Mouse (Mus musculus) gastrocnemius, postnatal 25 days (tissue): ENCODE measurements around the gene Slc10a4. TPM values are rescaled to one million over a fixed set of nuclear protein-coding genes. Genes with fewer than 3 reads are reported as not detected.

Experiments used
- DNase-seq: peaks from one replicate; pipeline ENCODE4 v3.0.0; 2022
- total RNA-seq, 2 experiments: library from RNA; stranded (reverse); gene quantifications; 1 replicate in 1 of 2; 2 replicates in 1 of 2; pipeline ENCODE4 v1.2.3; 2021

Gene Slc10a4
- total RNA-seq, 2 experiments from 2014 or later: not detected

DNA sequence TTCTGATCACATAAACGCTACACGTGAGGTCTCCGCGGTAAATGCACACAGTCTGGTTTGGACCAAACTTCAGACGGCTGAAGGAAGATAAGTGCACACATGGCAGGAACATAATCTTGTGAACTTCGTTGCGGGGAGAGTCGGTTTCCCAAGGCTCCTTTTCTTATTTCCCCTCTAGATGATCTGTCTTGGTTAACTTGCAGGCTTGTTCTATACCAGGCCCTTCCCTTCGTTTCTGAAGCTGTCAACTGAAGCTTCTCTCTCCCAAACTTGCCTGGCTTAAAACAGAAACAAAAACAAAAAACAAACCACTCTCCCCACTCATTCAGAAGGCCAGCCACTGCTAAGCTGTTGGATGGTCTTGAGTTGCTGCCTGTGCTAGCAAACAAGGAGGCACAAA is 8.1 kb downstream of the Slc10a4 start:
- DNase-seq: no peak

DNA sequence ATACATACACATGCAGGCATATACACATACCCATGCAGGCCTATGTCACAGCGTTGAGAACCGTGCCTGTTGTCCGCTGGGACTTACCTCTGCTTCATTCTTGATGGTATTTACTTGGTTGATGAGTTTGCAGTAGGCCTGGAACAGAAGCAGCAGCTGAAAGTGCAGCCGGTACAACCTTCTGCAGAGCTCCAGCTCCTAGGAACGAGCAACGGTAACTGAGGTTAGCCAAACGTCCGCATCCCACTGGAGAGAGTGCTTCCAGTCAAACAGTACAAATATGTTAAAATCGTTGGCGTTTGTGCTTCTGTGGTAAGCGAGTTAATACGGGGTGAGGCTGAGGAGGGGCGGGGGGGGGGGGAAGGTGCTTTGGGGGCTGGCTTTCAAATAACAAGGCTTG is 17.1 kb downstream of the Slc10a4 start:
- DNase-seq: no peak

DNA sequence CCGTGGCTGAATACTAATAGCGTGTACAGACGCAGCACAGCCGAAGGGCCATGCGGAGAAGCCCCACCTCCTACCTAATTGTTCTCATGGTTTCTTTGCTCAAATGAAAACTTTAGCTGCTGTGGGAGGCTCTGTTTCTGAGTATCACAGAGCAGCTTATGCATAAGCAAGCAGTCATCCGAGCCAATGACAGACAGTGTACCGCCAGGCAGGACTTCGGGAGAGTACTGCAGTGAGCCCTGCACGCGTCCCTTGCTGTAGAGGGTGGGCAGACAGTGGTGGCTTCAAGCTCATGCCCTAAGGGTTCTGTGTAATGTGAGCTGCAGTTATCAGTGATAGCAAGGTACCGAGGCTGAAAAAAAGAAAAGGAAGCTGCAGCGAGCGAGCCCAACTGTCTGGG is 22.0 kb downstream of the Slc10a4 start:
- no peak for DNase-seq

DNA sequence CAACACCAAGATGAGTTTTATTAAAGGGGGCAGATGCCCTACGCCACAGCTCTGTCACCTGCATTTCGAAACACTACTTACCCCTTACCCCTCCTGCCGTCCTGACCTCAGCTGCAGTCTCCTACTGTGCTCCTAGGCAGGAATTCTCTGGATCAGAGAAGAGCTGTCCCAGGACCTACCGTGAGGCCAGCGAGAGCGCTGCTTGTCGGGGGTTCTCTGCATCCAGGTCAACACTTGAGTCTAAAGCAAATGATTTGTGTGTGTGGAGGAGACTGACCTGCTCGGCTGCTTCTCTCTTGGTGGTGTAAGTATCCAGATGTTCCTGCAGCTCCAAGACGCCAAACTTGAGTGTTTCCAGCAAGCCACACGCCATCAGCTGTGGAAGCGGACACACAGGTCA is 25.8 kb downstream of the Slc10a4 start:
- no peak for DNase-seq

DNA sequence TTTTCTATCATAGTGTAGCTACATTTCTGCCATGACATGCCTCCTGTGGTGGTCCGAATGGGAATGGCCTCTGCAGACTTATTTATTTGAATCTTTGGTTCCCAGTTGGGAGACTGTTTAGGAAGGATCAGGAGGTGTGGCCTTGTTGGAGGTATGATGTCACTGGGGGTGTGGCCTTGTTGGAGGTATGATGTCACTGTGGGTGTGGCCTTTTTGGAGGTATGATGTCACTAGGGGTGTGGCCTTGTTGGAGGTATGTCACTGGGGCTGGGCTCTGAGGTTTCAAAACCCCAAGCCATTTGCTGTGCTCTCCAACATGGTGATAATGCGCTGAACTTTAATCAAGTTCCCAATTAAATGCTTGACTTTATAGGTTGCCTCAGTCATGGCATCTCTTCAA is 37.4 kb downstream of the Slc10a4 start:
- no peak for DNase-seq

DNA sequence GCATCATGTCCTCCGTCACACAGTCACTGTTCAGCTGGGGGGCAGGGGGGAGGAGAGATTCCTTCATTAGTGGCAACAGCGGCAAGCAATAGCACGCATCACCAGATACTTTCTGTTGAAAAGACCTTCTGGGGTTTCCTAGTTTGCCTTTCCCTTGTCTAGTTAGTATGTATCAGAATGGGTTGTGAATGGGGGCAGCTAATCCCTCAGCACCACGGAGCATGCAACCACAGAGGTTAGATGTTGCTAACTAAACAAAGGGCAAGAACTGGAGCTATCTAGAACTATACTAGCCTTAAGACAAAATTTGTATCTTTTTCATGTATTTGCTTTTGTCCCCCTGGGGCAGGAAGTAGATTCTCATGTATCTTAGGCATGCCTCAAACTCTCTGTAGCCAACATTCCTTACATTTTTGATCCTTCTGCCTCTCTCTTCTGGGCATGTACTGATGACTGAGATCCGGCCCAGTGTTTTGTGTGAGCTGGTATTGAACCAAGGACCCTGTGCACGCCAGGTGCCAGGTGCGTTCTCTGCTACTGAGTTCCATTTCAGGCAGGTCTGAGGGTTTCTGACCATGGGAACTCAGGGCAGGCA is 41.1 kb downstream of the Slc10a4 start:
- DNase-seq: no peak

DNA sequence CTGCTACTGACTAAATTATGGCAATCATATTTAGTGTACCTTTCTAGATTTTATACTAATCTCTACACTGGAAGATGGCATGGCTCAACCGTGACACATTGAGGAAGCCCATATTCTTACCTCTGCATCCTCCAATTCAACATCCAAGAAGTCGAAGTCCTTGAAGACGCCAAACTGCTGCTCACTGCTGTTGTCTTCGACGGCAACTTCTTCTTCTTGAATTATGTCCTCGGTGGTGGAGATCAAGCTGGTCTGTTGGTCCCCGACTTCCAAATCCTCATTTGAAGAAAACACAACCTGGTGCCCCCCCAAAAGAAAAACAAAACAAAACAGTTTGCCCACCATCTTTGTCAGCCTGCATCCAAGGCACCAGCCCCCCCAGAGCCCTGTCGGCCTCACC is 47.2 kb downstream of the Slc10a4 start:
- DNase-seq: no peak

DNA sequence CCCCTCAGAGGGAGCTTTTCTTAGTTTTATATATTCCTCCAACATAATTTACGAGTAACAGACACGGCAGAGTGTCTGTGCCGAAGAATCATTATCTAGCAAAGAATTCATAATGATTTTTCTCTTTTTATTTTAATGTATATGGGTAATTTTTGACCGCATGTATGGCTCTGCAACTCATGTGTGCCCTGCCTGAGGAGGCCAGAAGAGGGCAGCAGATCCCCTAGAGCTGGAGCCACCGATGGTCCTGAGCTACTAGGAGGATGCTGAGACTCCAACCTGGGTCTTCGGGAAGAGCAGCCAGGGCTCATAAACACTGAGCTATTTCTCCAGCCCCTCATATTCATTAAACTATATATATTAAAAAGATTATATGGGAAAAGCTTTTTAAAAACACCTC is 49.8 kb downstream of the Slc10a4 start:
- DNase-seq: no peak

DNA sequence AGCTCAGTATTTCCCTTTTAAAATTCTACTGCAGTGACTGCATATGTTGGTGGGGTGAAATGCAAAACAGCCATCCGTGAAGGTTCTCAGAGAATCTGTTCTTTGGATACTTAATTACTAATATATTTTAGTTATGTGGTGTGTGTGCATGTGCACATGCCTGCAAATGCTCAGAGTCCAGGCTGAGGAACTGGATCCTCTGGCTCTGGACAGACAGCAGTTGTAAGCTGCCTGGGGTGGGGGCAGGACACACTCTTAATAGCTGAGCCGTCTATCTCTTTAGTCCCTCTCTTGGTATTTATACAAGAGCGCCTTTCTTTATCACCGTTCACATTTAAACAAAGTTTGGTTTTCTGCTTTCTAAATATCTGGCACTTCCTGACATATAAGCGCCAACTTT is 50.3 kb downstream of the Slc10a4 start:
- DNase-seq: no peak

DNA sequence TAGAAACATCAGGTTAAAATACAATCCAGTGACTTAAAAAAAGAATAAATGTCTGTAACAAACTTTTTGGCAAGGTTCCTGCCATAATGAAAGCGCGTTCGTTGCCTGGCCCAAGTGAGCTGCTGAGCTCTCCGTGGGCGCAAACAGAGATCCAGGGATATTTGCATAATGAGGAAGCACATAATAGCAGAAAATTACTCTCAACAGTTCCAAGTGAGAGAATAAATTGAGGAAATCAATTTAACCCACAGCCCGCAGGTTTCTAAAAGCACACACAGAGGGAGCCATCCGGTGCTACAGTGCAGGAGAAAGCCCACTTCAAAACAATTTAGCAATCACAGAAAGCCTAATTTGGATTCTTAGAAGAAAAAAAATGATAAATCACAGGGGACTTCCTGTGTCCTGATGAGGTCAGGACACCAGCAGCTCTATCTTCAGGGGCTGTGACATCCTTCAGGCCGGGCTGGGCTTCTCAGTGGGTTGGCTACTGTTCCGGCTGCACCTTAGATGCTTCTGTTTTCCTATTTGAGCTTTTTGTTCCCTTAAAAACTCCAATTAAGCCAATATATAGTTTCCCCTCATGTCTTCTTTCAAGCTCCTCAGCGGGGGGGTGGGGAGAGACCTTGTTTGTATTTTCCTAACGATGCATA is 54.9 kb downstream of the Slc10a4 start:
- no peak for DNase-seq

Other genes starting within 250 kb of the Slc10a4 start
- 1 to 10 TPM; 1.8 to 1.9 TPM for gene Tec, start 138.4 kb upstream of the Slc10a4 start, total RNA-seq
- 100 to 1,000 TPM in 1 of 2 experiments, 10 to 100 TPM in 1; 96.4 to 101 TPM for gene Slain2, start 92.6 kb upstream of the Slc10a4 start, total RNA-seq
- gene Gm10135, start 32.2 kb upstream of the Slc10a4 start, total RNA-seq: not detected
- 10 to 100 TPM; 14.6 to 15.2 TPM for gene Fryl, start 249.7 kb downstream of the Slc10a4 start, total RNA-seq